Mouse (Mus musculus): Measurements from ENCODE around the gene Sstr5. TPM values are rescaled to one million over a fixed set of nuclear protein-coding genes. Genes with fewer than 3 reads are reported as not detected.

Gene Sstr5
- polyA plus RNA-seq, 1 experiment from 2014 or later = 0.44 TPM

DNA sequence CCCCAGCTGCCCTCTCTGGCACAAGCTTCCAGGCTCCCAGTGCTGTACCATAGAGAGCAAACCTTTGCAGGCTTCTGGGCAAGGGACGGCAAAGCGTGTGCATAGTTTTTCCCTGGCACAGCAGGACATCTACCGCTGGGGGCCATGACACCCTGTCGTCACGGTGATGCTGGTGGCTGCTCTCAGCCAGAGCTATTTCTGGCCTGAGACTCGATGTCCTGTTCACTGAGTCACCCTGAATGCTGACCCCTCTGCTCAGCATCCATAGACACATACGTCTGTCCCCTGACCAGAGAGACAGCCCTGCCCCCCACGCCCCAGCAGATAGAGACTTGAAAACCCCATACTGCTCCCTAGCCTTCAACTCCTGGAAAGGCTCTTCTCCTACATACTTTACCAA is 16.9 kb downstream of the Sstr5 start:
- no peak for ATAC-seq
- H3K9me3 ChIP-seq (ENCODE audit: control insufficient read depth, low read length) = no peaks in the 10 kb centered on the region
- H3K27me3 ChIP-seq (replicated peaks; ENCODE audit: control insufficient read depth, insufficient read depth, low read length) = peaks cover 3% of the 10 kb centered on the region
- no peak overlapping the region for H3K4me3 ChIP-seq (replicated peaks; ENCODE audit: low read length)
- no peaks in the 10 kb centered on the region for H3K36me3 ChIP-seq (ENCODE audit: control insufficient read depth, insufficient read depth)
- 45% methylated on average over 8 of the region's 8 CpGs for WGBS
- H3K9ac ChIP-seq (replicated peaks; ENCODE audit: low read depth, low read length) = no peak overlapping the region
- no peak overlapping the region for H3K4me2 ChIP-seq (ENCODE audit: low read length)
- no peaks in the 10 kb centered on the region for H3K4me1 ChIP-seq (replicated peaks; ENCODE audit: control insufficient read depth, insufficient read depth, low read length)
- no peak overlapping the region for H3K27ac ChIP-seq (ENCODE audit: low read length)

DNA sequence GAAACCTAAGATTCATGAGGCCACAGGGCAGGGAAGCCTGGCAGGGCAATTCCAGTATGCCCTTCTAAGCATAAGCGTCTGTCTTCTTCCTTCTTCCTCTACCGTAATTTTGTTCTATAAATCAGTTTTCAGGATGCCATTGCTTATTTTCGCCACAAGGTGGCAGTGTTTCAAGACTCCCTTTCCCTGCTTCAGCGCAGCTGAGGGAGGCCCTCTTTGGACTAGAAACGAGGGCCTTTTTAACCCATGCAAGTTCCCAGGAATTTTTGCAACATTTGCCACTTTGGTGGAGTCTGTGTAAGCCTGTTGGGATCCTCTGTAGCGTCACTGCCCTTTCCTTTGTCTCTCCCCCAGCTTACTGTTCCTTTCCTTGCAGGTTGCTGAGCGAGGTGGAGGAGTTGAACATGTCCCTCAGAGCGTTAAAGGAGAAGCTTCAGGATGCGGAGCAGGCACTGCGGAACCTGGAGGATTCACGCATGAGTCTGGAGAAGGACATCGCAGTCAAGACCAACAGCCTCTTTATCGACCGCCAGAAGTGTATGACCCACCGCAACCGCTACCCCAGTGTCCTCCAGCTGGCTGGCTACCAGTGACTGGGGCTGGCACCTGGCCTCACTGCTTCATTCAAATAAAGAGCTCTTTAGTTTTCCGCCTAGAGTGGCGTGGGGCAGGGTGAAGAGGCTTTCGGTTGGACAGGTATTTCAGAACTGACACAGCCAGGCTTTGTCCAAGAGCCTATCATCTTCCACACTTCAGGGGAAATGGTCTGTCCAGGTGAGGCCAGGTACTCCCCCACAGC is 20.9 kb downstream of the Sstr5 start:
- peak; percentile 51 for ATAC-seq
- Histone ChIP-seq H3K4me3 (replicated peaks; ENCODE audit: low read length) (no peak overlapping the region), H3K36me3 (ENCODE audit: control insufficient read depth, insufficient read depth) (no peaks in the 10 kb centered on the region), H3K27ac (ENCODE audit: low read length) (no peak overlapping the region), H3K4me2 (ENCODE audit: low read length) (no peak overlapping the region), H3K9ac (replicated peaks; ENCODE audit: low read depth, low read length) (no peak overlapping the region), H3K9me3 (ENCODE audit: control insufficient read depth, low read length) (no peaks in the 10 kb centered on the region), H3K4me1 (replicated peaks; ENCODE audit: control insufficient read depth, insufficient read depth, low read length) (peaks cover 5% of the 10 kb centered on the region), H3K27me3 (replicated peaks; ENCODE audit: control insufficient read depth, insufficient read depth, low read length) (peaks cover 27% of the 10 kb centered on the region)
- 29% methylated on average over 19 of the region's 19 CpGs for WGBS

DNA sequence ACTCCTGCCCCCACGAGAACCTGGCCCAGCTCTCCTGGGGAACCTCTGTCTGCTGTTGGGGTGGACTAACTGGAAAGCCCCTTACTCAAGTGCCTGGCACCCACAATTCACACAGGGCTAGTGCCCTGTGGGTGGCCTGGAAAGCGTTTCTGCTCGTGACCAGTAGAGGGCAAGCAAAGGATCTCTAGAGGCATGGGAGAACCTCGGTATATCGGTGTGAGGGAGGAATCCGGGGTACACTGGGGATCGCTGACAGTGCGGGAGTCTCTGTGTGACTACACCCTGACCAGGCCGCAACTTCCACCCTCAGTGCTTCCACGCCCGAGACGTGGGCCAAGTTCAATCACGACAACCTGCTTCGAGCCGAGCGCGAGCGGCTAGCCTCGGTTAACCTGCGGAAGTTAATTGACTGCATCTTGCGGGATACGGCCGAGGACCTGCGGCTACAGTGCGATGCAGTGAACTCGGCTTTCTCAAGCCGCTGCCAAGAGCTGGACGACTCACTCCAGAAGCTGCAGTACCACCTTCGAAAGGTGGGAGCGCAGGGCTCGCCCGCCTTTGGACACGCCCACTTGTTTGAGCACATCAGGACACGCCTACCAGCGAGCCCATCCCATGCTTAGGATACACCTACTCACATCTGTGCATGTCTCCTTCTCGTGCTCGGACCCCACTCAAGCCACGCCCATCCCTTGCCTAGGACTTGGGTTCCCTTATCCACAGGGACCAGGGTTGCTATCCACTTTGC is 22.6 kb downstream of the Sstr5 start:
- Histone ChIP-seq H3K27ac (ENCODE audit: low read length) (no peak overlapping the region), H3K4me2 (ENCODE audit: low read length) (peak overlapping the region; percentile 54), H3K27me3 (replicated peaks; ENCODE audit: control insufficient read depth, insufficient read depth, low read length) (peaks cover 27% of the 10 kb centered on the region), H3K4me1 (replicated peaks; ENCODE audit: control insufficient read depth, insufficient read depth, low read length) (peaks cover 5% of the 10 kb centered on the region), H3K4me3 (replicated peaks; ENCODE audit: low read length) (peak overlapping the region; percentile 32), H3K36me3 (ENCODE audit: control insufficient read depth, insufficient read depth) (no peaks in the 10 kb centered on the region), H3K9me3 (ENCODE audit: control insufficient read depth, low read length) (no peaks in the 10 kb centered on the region), H3K9ac (replicated peaks; ENCODE audit: low read depth, low read length) (peak overlapping the region; percentile 7; the same call in 1 of the 2 replicates)
- 2% methylated on average over 38 of the region's 38 CpGs for WGBS
- ATAC-seq = peak; percentile 49; the same call in 1 of the 2 replicates

DNA sequence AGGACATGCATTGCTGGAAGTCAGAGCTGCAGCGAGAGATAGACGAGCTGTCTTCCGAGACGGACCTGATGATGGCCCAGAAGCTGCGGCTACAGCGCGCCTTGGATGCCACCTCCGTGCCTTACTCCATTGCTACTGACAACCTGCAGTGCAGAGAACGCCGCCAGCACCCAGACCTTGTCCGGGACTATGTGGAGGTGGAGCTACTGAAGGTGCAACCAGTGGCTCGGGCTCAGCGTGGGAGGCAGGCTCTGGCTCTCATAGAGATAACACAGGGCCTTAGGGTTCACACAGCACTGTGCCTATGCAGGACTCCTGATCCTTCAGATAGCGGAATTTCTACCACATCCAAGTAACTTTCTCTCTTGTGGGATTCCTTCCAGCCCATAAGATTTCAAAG is 25.0 kb downstream of the Sstr5 start:
- 63% methylated on average over 14 of the region's 14 CpGs for WGBS
- no peak overlapping the region for H3K27ac ChIP-seq (ENCODE audit: low read length)
- H3K4me3 ChIP-seq (replicated peaks; ENCODE audit: low read length) = no peak overlapping the region
- no peaks in the 10 kb centered on the region for H3K36me3 ChIP-seq (ENCODE audit: control insufficient read depth, insufficient read depth)
- H3K4me2 ChIP-seq (ENCODE audit: low read length) = no peak overlapping the region
- no peak for ATAC-seq
- H3K27me3 ChIP-seq (replicated peaks; ENCODE audit: control insufficient read depth, insufficient read depth, low read length) = peaks cover 27% of the 10 kb centered on the region
- H3K4me1 ChIP-seq (replicated peaks; ENCODE audit: control insufficient read depth, insufficient read depth, low read length) = peaks cover 5% of the 10 kb centered on the region
- no peaks in the 10 kb centered on the region for H3K9me3 ChIP-seq (ENCODE audit: control insufficient read depth, low read length)
- H3K9ac ChIP-seq (replicated peaks; ENCODE audit: low read depth, low read length) = no peak overlapping the region; the same call in 1 of the 2 replicates

DNA sequence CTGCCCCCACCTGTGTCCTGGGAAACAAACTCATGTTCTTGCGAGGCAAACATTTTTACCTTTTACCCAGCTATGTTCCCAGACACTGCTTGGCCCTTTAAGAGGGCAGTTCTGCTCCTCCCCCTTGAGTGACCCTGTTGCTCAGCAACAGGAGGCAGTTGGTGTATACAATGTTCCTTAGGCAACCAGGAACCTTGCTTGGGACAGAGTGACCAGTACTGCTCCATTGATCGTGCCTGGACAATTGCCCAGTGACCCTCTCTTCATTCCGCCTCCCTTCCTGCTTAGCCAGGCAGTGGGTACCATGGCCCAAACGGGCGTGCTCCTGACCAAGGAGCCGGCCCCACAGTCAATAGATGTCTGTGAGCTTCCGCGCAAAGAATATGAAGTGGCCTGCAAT is 25.7 kb downstream of the Sstr5 start:
- peaks cover 27% of the 10 kb centered on the region for H3K27me3 ChIP-seq (replicated peaks; ENCODE audit: control insufficient read depth, insufficient read depth, low read length)
- no peak for ATAC-seq

DNA sequence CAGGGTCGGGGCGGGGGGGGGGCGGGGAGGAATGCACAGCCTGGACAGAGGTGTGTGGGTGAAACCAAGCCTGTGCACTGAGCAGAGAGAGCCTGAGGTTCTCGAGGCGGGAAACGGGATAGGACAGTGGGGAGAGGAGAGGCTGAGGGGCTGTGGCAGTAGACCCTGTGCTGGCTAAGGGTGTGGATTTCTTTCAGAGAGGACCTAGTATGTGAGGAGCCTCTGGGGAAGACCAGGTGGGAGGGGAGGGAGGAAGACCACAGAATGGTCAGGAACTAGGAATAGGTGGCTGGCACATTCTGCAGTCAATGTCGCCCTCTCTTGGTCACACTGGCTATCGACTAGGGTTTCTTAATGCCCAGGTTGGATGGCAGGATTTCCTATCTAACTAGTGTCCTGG is 27.3 kb downstream of the Sstr5 start:
- no peak overlapping the region for H3K27ac ChIP-seq (ENCODE audit: low read length)
- no peak overlapping the region for H3K4me2 ChIP-seq (ENCODE audit: low read length)
- WGBS = 31% methylated on average over 8 of the region's 8 CpGs
- peaks cover 21% of the 10 kb centered on the region for H3K27me3 ChIP-seq (replicated peaks; ENCODE audit: control insufficient read depth, insufficient read depth, low read length)
- H3K9ac ChIP-seq (replicated peaks; ENCODE audit: low read depth, low read length) = no peak overlapping the region
- H3K9me3 ChIP-seq (ENCODE audit: control insufficient read depth, low read length) = no peaks in the 10 kb centered on the region
- H3K4me1 ChIP-seq (replicated peaks; ENCODE audit: control insufficient read depth, insufficient read depth, low read length) = peaks cover 4% of the 10 kb centered on the region
- H3K4me3 ChIP-seq (replicated peaks; ENCODE audit: low read length) = no peak overlapping the region
- ATAC-seq = peak; percentile 57
- no peaks in the 10 kb centered on the region for H3K36me3 ChIP-seq (ENCODE audit: control insufficient read depth, insufficient read depth)

More for the DNA sequence above, 25.7 kb downstream of the Sstr5 start:
- no peak overlapping the region for H3K27ac ChIP-seq (ENCODE audit: low read length)
- WGBS = 43% methylated on average over 8 of the region's 8 CpGs
- no peak overlapping the region for H3K4me2 ChIP-seq (ENCODE audit: low read length)
- no peak overlapping the region for H3K4me3 ChIP-seq (replicated peaks; ENCODE audit: low read length)
- no peak overlapping the region for H3K9ac ChIP-seq (replicated peaks; ENCODE audit: low read depth, low read length)
- H3K4me1 ChIP-seq (replicated peaks; ENCODE audit: control insufficient read depth, insufficient read depth, low read length) = peaks cover 5% of the 10 kb centered on the region
- no peaks in the 10 kb centered on the region for H3K36me3 ChIP-seq (ENCODE audit: control insufficient read depth, insufficient read depth)
- H3K9me3 ChIP-seq (ENCODE audit: control insufficient read depth, low read length) = no peaks in the 10 kb centered on the region

DNA sequence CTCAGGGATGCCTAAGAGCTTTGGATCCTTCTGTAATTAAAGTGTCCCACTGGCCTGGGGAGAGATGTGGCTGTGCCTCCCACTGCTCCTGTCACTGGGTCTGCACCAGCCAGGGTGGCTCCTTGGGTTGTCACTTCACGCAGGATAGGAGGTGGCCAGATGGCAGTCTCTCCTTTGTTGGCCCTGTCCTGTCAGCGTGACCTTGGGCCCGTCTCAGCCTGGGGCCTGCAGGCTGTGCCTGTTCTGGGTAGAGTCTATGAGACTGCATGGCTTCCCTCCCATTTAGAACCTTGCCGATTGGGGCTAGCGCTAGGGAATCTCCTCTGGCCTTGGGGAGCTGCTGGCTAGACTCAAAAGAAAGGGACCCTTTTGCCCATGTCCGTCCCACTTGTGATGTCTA is 28.8 kb downstream of the Sstr5 start:
- WGBS = 75% methylated on average over 6 of the region's 6 CpGs
- no peak for ATAC-seq
- no peaks in the 10 kb centered on the region for H3K36me3 ChIP-seq (ENCODE audit: control insufficient read depth, insufficient read depth)
- no peaks in the 10 kb centered on the region for H3K9me3 ChIP-seq (ENCODE audit: control insufficient read depth, low read length)
- H3K4me2 ChIP-seq (ENCODE audit: low read length) = no peak overlapping the region
- H3K4me3 ChIP-seq (replicated peaks; ENCODE audit: low read length) = no peak overlapping the region
- no peak overlapping the region for H3K9ac ChIP-seq (replicated peaks; ENCODE audit: low read depth, low read length)
- H3K27ac ChIP-seq (ENCODE audit: low read length) = no peak overlapping the region
- peaks cover 14% of the 10 kb centered on the region for H3K27me3 ChIP-seq (replicated peaks; ENCODE audit: control insufficient read depth, insufficient read depth, low read length)
- no peaks in the 10 kb centered on the region; the same call in 1 of the 2 replicates for H3K4me1 ChIP-seq (replicated peaks; ENCODE audit: control insufficient read depth, insufficient read depth, low read length)

DNA sequence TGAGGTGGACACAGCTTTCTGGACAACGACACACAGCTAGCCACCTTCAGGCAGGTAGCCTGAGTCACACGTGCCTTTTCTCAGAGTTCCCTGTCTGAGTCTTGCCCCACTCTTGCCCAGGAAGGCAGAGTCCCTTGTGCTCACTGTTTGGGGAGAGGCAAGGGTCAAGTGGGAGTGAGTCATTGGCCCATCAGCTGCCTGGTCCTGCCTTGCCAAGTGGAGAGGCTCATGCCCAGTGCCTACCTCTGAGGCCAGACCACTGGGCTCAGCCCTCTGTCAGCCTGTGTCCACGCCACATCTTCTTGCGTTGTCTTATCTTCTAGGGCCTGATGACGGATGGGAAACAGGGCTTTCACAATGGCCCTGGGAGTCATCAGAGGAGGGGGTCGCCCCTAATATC is 29.3 kb downstream of the Sstr5 start:
- Histone ChIP-seq H3K4me3 (replicated peaks; ENCODE audit: low read length) (no peak overlapping the region), H3K4me2 (ENCODE audit: low read length) (no peak overlapping the region), H3K27ac (ENCODE audit: low read length) (no peak overlapping the region), H3K9ac (replicated peaks; ENCODE audit: low read depth, low read length) (no peak overlapping the region), H3K4me1 (replicated peaks; ENCODE audit: control insufficient read depth, insufficient read depth, low read length) (no peaks in the 10 kb centered on the region; the same call in none of the 2 replicates), H3K27me3 (replicated peaks; ENCODE audit: control insufficient read depth, insufficient read depth, low read length) (peaks cover 9% of the 10 kb centered on the region), H3K9me3 (ENCODE audit: control insufficient read depth, low read length) (no peaks in the 10 kb centered on the region), H3K36me3 (ENCODE audit: control insufficient read depth, insufficient read depth) (no peaks in the 10 kb centered on the region)
- WGBS = 72% methylated on average over 6 of the region's 6 CpGs
- ATAC-seq = no peak

DNA sequence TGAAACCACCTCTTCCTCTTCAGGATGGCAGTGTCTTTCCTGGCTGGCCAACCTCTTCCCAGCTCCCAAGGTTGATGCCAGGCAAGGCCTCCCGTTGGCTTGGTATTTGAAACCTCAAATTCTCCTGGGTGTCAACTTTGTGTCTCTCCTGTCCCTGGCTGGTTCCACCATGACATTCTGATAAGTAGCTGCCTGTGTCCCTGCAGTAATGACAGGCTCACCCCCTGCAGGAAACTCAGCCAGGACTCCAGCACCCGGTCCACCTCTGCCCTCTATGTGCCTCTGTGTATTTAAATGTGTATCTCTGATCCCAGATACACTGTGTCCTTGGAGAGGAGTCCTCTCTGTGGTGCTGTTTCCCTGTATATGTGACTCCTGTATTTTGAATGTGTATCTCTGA is 30.8 kb downstream of the Sstr5 start:
- ATAC-seq = no peak
- H3K36me3 ChIP-seq (ENCODE audit: control insufficient read depth, insufficient read depth) = no peaks in the 10 kb centered on the region
- WGBS = 85% methylated on average over 2 of the region's 2 CpGs

More for the DNA sequence above, 30.8 kb downstream of the Sstr5 start:
- Histone ChIP-seq H3K9ac (replicated peaks; ENCODE audit: low read depth, low read length) (no peak overlapping the region), H3K27ac (ENCODE audit: low read length) (no peak overlapping the region), H3K4me3 (replicated peaks; ENCODE audit: low read length) (no peak overlapping the region), H3K9me3 (ENCODE audit: control insufficient read depth, low read length) (no peaks in the 10 kb centered on the region), H3K4me1 (replicated peaks; ENCODE audit: control insufficient read depth, insufficient read depth, low read length) (peaks cover 7% of the 10 kb centered on the region), H3K27me3 (replicated peaks; ENCODE audit: control insufficient read depth, insufficient read depth, low read length) (no peaks in the 10 kb centered on the region; the same call in 1 of the 2 replicates), H3K4me2 (ENCODE audit: low read length) (no peak overlapping the region)
